In the genomic region with DNA sequence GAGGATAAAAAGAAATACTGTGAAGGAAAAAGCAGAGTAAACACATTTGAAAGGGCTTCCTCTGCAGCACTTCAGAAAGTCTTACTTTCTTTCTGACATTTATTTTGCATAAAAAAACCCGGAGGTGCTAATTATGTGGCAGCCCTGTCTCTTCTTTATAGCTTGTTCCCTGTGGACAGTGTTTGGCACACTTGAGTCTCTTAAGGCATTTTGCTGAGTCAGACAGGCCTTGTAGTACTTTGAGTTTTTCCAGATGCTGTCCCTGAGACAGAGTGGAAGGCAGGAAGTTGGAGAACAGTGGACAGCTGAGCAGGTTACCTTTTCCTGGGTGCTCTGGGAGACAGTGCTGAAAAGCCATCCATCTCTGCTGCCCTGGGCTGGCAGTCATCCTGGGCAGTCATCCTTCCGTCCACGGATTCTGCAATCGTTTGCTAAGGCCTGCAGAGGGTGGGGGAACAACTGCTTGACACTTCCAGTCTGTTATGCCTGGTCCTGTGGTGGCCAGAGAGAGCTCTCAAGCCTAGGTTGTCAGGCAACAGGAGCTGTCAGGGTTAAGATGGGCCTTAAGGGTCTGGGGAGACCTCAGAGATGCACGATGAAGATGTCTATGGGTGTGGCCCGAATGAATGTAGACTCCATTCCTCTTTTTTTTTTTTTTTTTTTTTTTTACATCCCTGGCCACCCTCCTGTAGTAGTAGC, we compare ENCODE assay signal across 1 mouse cellular context.
TF ChIP-seq lines count a peak whose summit lies in the region.

No protein-coding gene starts in this region.

TF ChIP-seq in CH12.LX, 34 proteins besides CTCF, POLR2A, EP300 and RAD21 (continued from another document):
- TF ChIP-seq PAX5 (IDR thresholded peaks at IDR 0.05; ENCODE audit: low read length) (no peak), SMC3 (IDR thresholded peaks at IDR 0.05; ENCODE audit: low read depth, low read length) (no peak), BHLHE40 (IDR thresholded peaks at IDR 0.05; ENCODE audit: low read depth, low read length) (no peak), CHD1 (IDR thresholded peaks at IDR 0.05; ENCODE audit: low read depth, low read length) (no peak), USF2 (conservative IDR thresholded peaks at IDR 0.05; ENCODE audit: low read depth, low read length) (no peak), CHD2 (IDR thresholded peaks at IDR 0.05; ENCODE audit: low read length) (no peak), UBTF (IDR thresholded peaks at IDR 0.05; ENCODE audit: low read depth, low read length) (no peak), MXI1 (IDR thresholded peaks at IDR 0.05; ENCODE audit: low read depth, low read length) (no peak), TCF12 (IDR thresholded peaks at IDR 0.05; ENCODE audit: low read depth, low read length) (no peak), MEF2A (IDR thresholded peaks at IDR 0.05; ENCODE audit: borderline replicate concordance, low read depth, low read length) (no peak), IRF4 (IDR thresholded peaks at IDR 0.05; ENCODE audit: low read depth, low read length) (no peak), USF1 (IDR thresholded peaks at IDR 0.05; ENCODE audit: low read depth, low read length) (no peak)
